In genomic region chr6:81668944-81669343, GRCm38 (mm10) we compare ENCODE assay signal across 27 mouse cellular contexts.
"Had no signal": no experiment of that assay in that cellular context is flagged by ENCODE, and none has a peak within 500 bp of the region (broad histone marks: within the 10 kb centered on the region; RNA-seq: fewer than 3 reads in every experiment).

No protein-coding gene starts in this region.

- H3K4me1 ChIP-seq: limb, embryonic 10.5 days; limb, embryonic 12.5 days; limb, embryonic 13.5 days; limb, embryonic 15.5 days; liver, embryonic 12.5 days; liver, embryonic 13.5 days; liver, embryonic 15.5 days; lung, embryonic 15.5 days; megakaryocyte, embryonic 14.5 days; midbrain, embryonic 10.5 days; midbrain, embryonic 12.5 days; midbrain, embryonic 13.5 days; midbrain, embryonic 15.5 days; neural tube, embryonic 12.5 days had no signal

- H3K4me3 ChIP-seq: left cerebral cortex, adult 2 months; limb, embryonic 10.5 days; limb, embryonic 12.5 days; limb, embryonic 13.5 days; limb, embryonic 15.5 days; liver, embryonic 12.5 days; liver, embryonic 13.5 days; liver, embryonic 15.5 days; lung, embryonic 15.5 days; megakaryocyte, embryonic 14.5 days; midbrain, embryonic 10.5 days; midbrain, embryonic 12.5 days; midbrain, embryonic 13.5 days; midbrain, embryonic 15.5 days; myocyte; neural tube, embryonic 12.5 days; neural tube, embryonic 13.5 days had no signal

- H3K9ac ChIP-seq: limb, embryonic 12.5 days; limb, embryonic 13.5 days; limb, embryonic 15.5 days; liver, embryonic 12.5 days; liver, embryonic 13.5 days; liver, embryonic 14.5 days; liver, embryonic 15.5 days; liver, postnatal 0 days; lung, embryonic 15.5 days; midbrain, embryonic 12.5 days; midbrain, embryonic 13.5 days; midbrain, embryonic 15.5 days; neural tube, embryonic 12.5 days; neural tube, embryonic 13.5 days had no signal

- ATAC-seq: liver, embryonic 12.5 days; liver, postnatal 0 days; midbrain, embryonic 13.5 days; midbrain, embryonic 15.5 days; midbrain, embryonic 16.5 days had no signal

- H3K9me3 ChIP-seq: limb, embryonic 10.5 days; limb, embryonic 12.5 days; limb, embryonic 13.5 days; limb, embryonic 15.5 days; liver, embryonic 13.5 days; liver, embryonic 15.5 days; lung, embryonic 15.5 days; megakaryocyte, embryonic 14.5 days; midbrain, embryonic 10.5 days; midbrain, embryonic 12.5 days; midbrain, embryonic 13.5 days; midbrain, embryonic 15.5 days; neural tube, embryonic 12.5 days; neural tube, embryonic 13.5 days had no signal

- DNase-seq: layer of hippocampus, postnatal 36 days; left cerebral cortex, postnatal 4 days; liver; liver, embryonic 13.5 days; liver, postnatal 0 days; midbrain, embryonic 14.5 days had no signal

- H3K4me2 ChIP-seq: limb, embryonic 12.5 days; limb, embryonic 13.5 days; limb, embryonic 15.5 days; liver, embryonic 11.5 days; liver, embryonic 12.5 days; liver, embryonic 13.5 days; liver, embryonic 15.5 days; lung, embryonic 15.5 days; midbrain, embryonic 11.5 days; midbrain, embryonic 12.5 days; midbrain, embryonic 13.5 days; midbrain, embryonic 15.5 days; neural tube, embryonic 12.5 days; neural tube, embryonic 13.5 days had no signal

- H3K27me3 ChIP-seq: limb, embryonic 12.5 days; limb, embryonic 13.5 days; limb, embryonic 15.5 days; liver, embryonic 12.5 days; liver, embryonic 13.5 days; liver, embryonic 15.5 days; lung, embryonic 15.5 days; megakaryocyte, embryonic 14.5 days; midbrain, embryonic 12.5 days; midbrain, embryonic 13.5 days; midbrain, embryonic 15.5 days; neural tube, embryonic 12.5 days; neural tube, embryonic 13.5 days had no signal

- H3K27ac ChIP-seq: left cerebral cortex, adult 2 months; limb, embryonic 10.5 days; limb, embryonic 12.5 days; limb, embryonic 13.5 days; limb, embryonic 15.5 days; liver, embryonic 12.5 days; liver, embryonic 13.5 days; liver, embryonic 14.5 days; liver, embryonic 15.5 days; lung, embryonic 15.5 days; macrophage; midbrain, embryonic 10.5 days; midbrain, embryonic 12.5 days; midbrain, embryonic 13.5 days; midbrain, embryonic 15.5 days; neural tube, embryonic 12.5 days; neural tube, embryonic 13.5 days had no signal

- H3K36me3 ChIP-seq: limb, embryonic 10.5 days; limb, embryonic 12.5 days; limb, embryonic 13.5 days; limb, embryonic 15.5 days; liver, embryonic 12.5 days; liver, embryonic 13.5 days; liver, embryonic 15.5 days; lung, embryonic 15.5 days; midbrain, embryonic 10.5 days; midbrain, embryonic 12.5 days; midbrain, embryonic 13.5 days; midbrain, embryonic 15.5 days; neural tube, embryonic 12.5 days; neural tube, embryonic 13.5 days had no signal
